Mouse (Mus musculus) intestine, embryonic 16.5 days (tissue): Measurements from ENCODE around the gene Sdccag8. TPM values are rescaled to one million over a fixed set of nuclear protein-coding genes. Genes with fewer than 3 reads are reported as not detected.
"Not testable (repeated sequence)": the region's sequence is repeated elsewhere in the genome, so short reads cannot be mapped to it uniquely, and the experiment has no call there.

Source experiments
- ATAC-seq: fragments of 200-750 bp; cut with Nextera tagmentation; 2 replicates; pipeline ENCODE4 v1.8.0; 2017; ENCODE audit warnings: moderate TSS enrichment, moderate library complexity
- H3K27ac ChIP-seq: fragments of 300-500 bp; sonication (generic); 2 replicates; pipeline ENCODE4 v1.5.1; 2014; ENCODE audit warnings: mild to moderate bottlenecking, low read length
- H3K27me3 ChIP-seq: fragments of 300-500 bp; sonication (generic); replicated peaks from 2 replicates; pipeline ENCODE4 v1.6.1; 2014; ENCODE audit warnings: low read length, control low read depth, mixed read lengths; ENCODE audit not compliant: control insufficient read depth, insufficient read depth
- H3K36me3 ChIP-seq: fragments of 300-500 bp; sonication (generic); 2 replicates; pipeline ENCODE4 v1.6.1; 2014; ENCODE audit warnings: low read length, control low read depth; ENCODE audit not compliant: control insufficient read depth, insufficient read depth
- H3K4me1 ChIP-seq: fragments of 300-500 bp; sonication (generic); 2 replicates; pipeline ENCODE4 v1.6.1; 2014; ENCODE audit warnings: low read length, control low read depth, mixed read lengths; ENCODE audit not compliant: control insufficient read depth, insufficient read depth
- H3K4me2 ChIP-seq: fragments of 300-500 bp; sonication (generic); 2 replicates; pipeline ENCODE4 v1.6.1; 2014; ENCODE audit warnings: low read depth, low read length, control low read depth
- H3K4me3 ChIP-seq: fragments of 300-500 bp; sonication (generic); 2 replicates; pipeline ENCODE4 v1.5.1; 2014; ENCODE audit warnings: mild to moderate bottlenecking, low read length
- H3K9ac ChIP-seq: fragments of 300-500 bp; sonication (generic); 2 replicates; pipeline ENCODE4 v1.6.1; 2014; ENCODE audit warnings: low read depth, low read length
- H3K9me3 ChIP-seq: fragments of 300-500 bp; sonication (generic); 2 replicates; pipeline ENCODE4 v1.6.1; 2016; ENCODE audit warnings: low read length, control low read depth; ENCODE audit not compliant: control insufficient read depth
- WGBS: fragments of 180-500 bp; shearing (Covaris S2); extraction: QIAGEN DNeasy Blood & Tissue Kit; methylation state at CpG from one replicate; pipeline ENCODE4 v1.1.7; 2014; 5-methylcytosine and 5-hydroxymethylcytosine counted together
- polyA plus RNA-seq: library from polyadenylated mRNA; unstranded; fragments of >200 nt; fragmentation: Nextera tagmentation; extraction: Ambion mirVana; gene quantifications from 2 replicates; pipeline ENCODE4 v1.2.1, GENCODE M21; 2015

Gene Sdccag8
- polyA plus RNA-seq, 1 experiment from 2014 or later, result 30.3 TPM

GRCm38 (mm10) chr1:176929710-176930109 is 115.2 kb downstream of the Sdccag8 start:
- Histone ChIP-seq H3K4me3 (no peak overlapping the region), H3K9me3 (no peaks in the 10 kb centered on the region), H3K9ac (no peak overlapping the region), H3K4me1 (0 out of 2 replicates have a peak, but pooled peaks cover 4% of the 10 kb centered on the region), H3K27me3 (no peaks in the 10 kb centered on the region), H3K4me2 (no peak overlapping the region), H3K27ac (no peak overlapping the region), H3K36me3 (no peaks in the 10 kb centered on the region)
- WGBS, result 89% methylated on average over 8 of the region's 8 CpGs
- no peak for ATAC-seq

GRCm38 (mm10) chr1:176930574-176930973 is 116.1 kb downstream of the Sdccag8 start:
- ATAC-seq, result no peak
- no peak overlapping the region for H3K4me2 ChIP-seq
- H3K36me3 ChIP-seq, result no peaks in the 10 kb centered on the region
- H3K4me1 ChIP-seq, result 0 out of 2 replicates have a peak, but pooled peaks cover 4% of the 10 kb centered on the region
- no peaks in the 10 kb centered on the region for H3K9me3 ChIP-seq
- H3K27ac ChIP-seq, result no peak overlapping the region
- no peak overlapping the region for H3K4me3 ChIP-seq
- no peak overlapping the region for H3K9ac ChIP-seq
- 84% methylated on average over 2 of the region's 2 CpGs for WGBS
- no peaks in the 10 kb centered on the region for H3K27me3 ChIP-seq

- H3K4me1 ChIP-seq, result 0 out of 2 replicates have a peak, but pooled peaks cover 4% of the 10 kb centered on the region
- WGBS, result 82% methylated on average over 4 of the region's 4 CpGs
- no peak overlapping the region for H3K4me3 ChIP-seq
- H3K9ac ChIP-seq, result no peak overlapping the region
- no peak for ATAC-seq
- no peak overlapping the region for H3K27ac ChIP-seq
- no peaks in the 10 kb centered on the region for H3K27me3 ChIP-seq
- no peaks in the 10 kb centered on the region for H3K9me3 ChIP-seq
- no peak overlapping the region for H3K4me2 ChIP-seq
- H3K36me3 ChIP-seq, result no peaks in the 10 kb centered on the region
These were observed 116.6 kb downstream of the Sdccag8 start for GRCm38 (mm10) chr1:176930981-176931500.

- Histone ChIP-seq H3K4me2 (no peak overlapping the region), H3K27me3 (no peaks in the 10 kb centered on the region), H3K9me3 (no peaks in the 10 kb centered on the region), H3K9ac (no peak overlapping the region), H3K4me3 (no peak overlapping the region), H3K4me1 (0 out of 2 replicates have a peak, but pooled peaks cover 4% of the 10 kb centered on the region), H3K27ac (no peak overlapping the region), H3K36me3 (no peaks in the 10 kb centered on the region)
- no peak for ATAC-seq
- WGBS, result 83% methylated on average over 10 of the region's 10 CpGs
These were observed 117.1 kb downstream of the Sdccag8 start for GRCm38 (mm10) chr1:176931511-176931910.

- Histone ChIP-seq H3K9me3 (no peaks in the 10 kb centered on the region), H3K4me1 (0 out of 2 replicates have a peak, but pooled peaks cover 4% of the 10 kb centered on the region), H3K36me3 (no peaks in the 10 kb centered on the region), H3K27me3 (no peaks in the 10 kb centered on the region), H3K27ac (no peak overlapping the region), H3K9ac (no peak overlapping the region), H3K4me3 (no peak overlapping the region), H3K4me2 (no peak overlapping the region)
- WGBS, result 86% methylated on average over 12 of the region's 12 CpGs
- no peak for ATAC-seq
These were observed 118.0 kb downstream of the Sdccag8 start for GRCm38 (mm10) chr1:176932320-176932950.

GRCm38 (mm10) chr1:176933319-176933718 is 118.9 kb downstream of the Sdccag8 start:
- WGBS, result 53% methylated on average over 7 of the region's 7 CpGs
- no peaks in the 10 kb centered on the region for H3K9me3 ChIP-seq
- ATAC-seq, result no peak
- H3K27ac ChIP-seq, result no peak overlapping the region
- no peak overlapping the region for H3K4me2 ChIP-seq
- no peaks in the 10 kb centered on the region for H3K36me3 ChIP-seq
- no peak overlapping the region for H3K9ac ChIP-seq
- no peak overlapping the region for H3K4me3 ChIP-seq
- H3K4me1 ChIP-seq, result 0 out of 2 replicates have a peak, but pooled peaks cover 4% of the 10 kb centered on the region
- H3K27me3 ChIP-seq, result no peaks in the 10 kb centered on the region

- no peak overlapping the region for H3K27ac ChIP-seq
- 0 out of 2 replicates have a peak, but pooled peaks cover 4% of the 10 kb centered on the region for H3K4me1 ChIP-seq
- H3K9ac ChIP-seq, result no peak overlapping the region
- no peaks in the 10 kb centered on the region for H3K27me3 ChIP-seq
- no peaks in the 10 kb centered on the region for H3K9me3 ChIP-seq
- H3K36me3 ChIP-seq, result no peaks in the 10 kb centered on the region
- no peak overlapping the region for H3K4me2 ChIP-seq
- no peak for ATAC-seq
- no peak overlapping the region for H3K4me3 ChIP-seq
- 62% methylated on average over 13 of the region's 13 CpGs for WGBS
These were observed 119.7 kb downstream of the Sdccag8 start for GRCm38 (mm10) chr1:176934043-176934762.

- H3K4me3 ChIP-seq, result no peak overlapping the region
- 69% methylated on average over 8 of the region's 8 CpGs for WGBS
- no peak overlapping the region for H3K27ac ChIP-seq
- H3K9ac ChIP-seq, result no peak overlapping the region
- H3K27me3 ChIP-seq, result no peaks in the 10 kb centered on the region
- H3K9me3 ChIP-seq, result no peaks in the 10 kb centered on the region
- H3K36me3 ChIP-seq, result no peaks in the 10 kb centered on the region
- no peak overlapping the region for H3K4me2 ChIP-seq
- ATAC-seq, result no peak
- H3K4me1 ChIP-seq, result no peaks in the 10 kb centered on the region
These were observed 125.5 kb downstream of the Sdccag8 start for GRCm38 (mm10) chr1:176939901-176940341.

- H3K4me2 ChIP-seq, H3K36me3 ChIP-seq, H3K4me3 ChIP-seq, H3K9me3 ChIP-seq, H3K27me3 ChIP-seq, H3K9ac ChIP-seq, H3K27ac ChIP-seq, H3K4me1 ChIP-seq, ATAC-seq: not testable (repeated sequence)
These were observed 127.0 kb downstream of the Sdccag8 start for GRCm38 (mm10) chr1:176941286-176941990.
